Mouse (Mus musculus): ENCODE measurements around the gene Vmn1r1. TPM values are rescaled to one million over a fixed set of nuclear protein-coding genes. Genes with fewer than 3 reads are reported as not detected.

Vmn1r1 gene
- not detected in 2 replicates for polyA plus RNA-seq (2012; ENCODE audit: low replicate concordance)

GRCm38 (mm10) chr1:182164386-182164785 is at the start of gene Vmn1r1:
Vmn1r1 (minus strand) TSS chr1:182164486.

DNA sequence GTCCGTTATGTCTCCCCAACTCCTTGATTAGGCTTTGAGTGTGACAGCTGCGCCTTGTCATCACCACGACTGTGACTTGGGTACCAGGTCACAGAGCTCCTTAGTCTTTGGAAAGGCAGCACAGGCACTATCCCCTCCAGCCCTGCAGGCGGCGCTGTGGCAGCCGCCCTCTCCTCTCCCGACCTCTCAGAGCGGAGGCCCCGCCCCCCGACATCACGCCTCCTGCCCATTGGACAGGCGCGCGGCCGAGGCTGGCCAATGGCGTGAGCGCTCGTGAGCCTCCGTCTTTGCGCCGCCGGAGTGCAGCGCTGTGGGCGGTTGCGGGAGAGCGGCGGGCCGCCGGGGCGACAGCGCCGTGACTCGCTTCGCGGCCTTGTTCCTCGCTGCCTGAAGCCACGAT is 39.8 kb downstream of the Vmn1r1 start, which contains the start of gene Srp9:
TSS of gene Srp9 (plus strand) at position 232 of the 400 bp plus-strand sequence.

Other genes with a start within 250 kb of the Vmn1r1 start
- 2.2 and 2.3 TPM in 2 replicates for gene Enah, start 144.5 kb downstream of the Vmn1r1 start, polyA plus RNA-seq (2012; ENCODE audit: low replicate concordance)
- 30.0 and 39.0 TPM in 2 replicates for gene Srp9, start 39.7 kb downstream of the Vmn1r1 start, polyA plus RNA-seq (2012; ENCODE audit: low replicate concordance)
- gene Degs1, start 118.3 kb upstream of the Vmn1r1 start, polyA plus RNA-seq (2012; ENCODE audit: low replicate concordance): 6.5 and 14.7 TPM in 2 replicates
- gene Fbxo28, start 177.1 kb upstream of the Vmn1r1 start, polyA plus RNA-seq (2012; ENCODE audit: low replicate concordance): 69.6 and 130 TPM in 2 replicates
- gene Trp53bp2, start 244.7 kb upstream of the Vmn1r1 start, polyA plus RNA-seq (2012; ENCODE audit: low replicate concordance): 2.5 and 29.1 TPM in 2 replicates